Mouse (Mus musculus) erythroblast, embryonic 14.5 days (primary cell): Measurements from ENCODE around the gene Tepp.

Experiments
- GATA1 ChIP-seq: IDR thresholded peaks from 2 replicates; pipeline ENCODE4 v1.6.1; 2012; ENCODE audit warnings: low read length, inconsistent platforms, mixed read lengths
- TAL1 ChIP-seq: IDR thresholded peaks from 3 replicates; pipeline ENCODE4 v1.6.1; 2012; ENCODE audit warnings: low read length, inconsistent platforms, mixed read lengths

- TF ChIP-seq TAL1 (no peak), GATA1 (no peak)
Measured at GRCm38 (mm10) chr8:95262181-95262580, 48.2 kb upstream of the Tepp start.
